Mouse (Mus musculus) lung, adult 10 weeks (tissue): ENCODE data around the gene Gm10153. TPM values are rescaled to one million over a fixed set of nuclear protein-coding genes. Genes with fewer than 3 reads are reported as not detected.

Experiments used
- polyA plus RNA-seq: library from polyadenylated mRNA; stranded (reverse); fragments of 350-450 nt; fragmentation: Illumina TruSeq; extraction: RNeasy Lipid Tissue Mini Kit (QIAGEN cat#74804); gene quantifications from one replicate; pipeline ENCODE4 v1.2.3, GENCODE M21; 2014; ENCODE audit warnings: low read depth, low replicate concordance; ENCODE audit not compliant: insufficient read depth

Gm10153 gene
- not detected for polyA plus RNA-seq

DNA sequence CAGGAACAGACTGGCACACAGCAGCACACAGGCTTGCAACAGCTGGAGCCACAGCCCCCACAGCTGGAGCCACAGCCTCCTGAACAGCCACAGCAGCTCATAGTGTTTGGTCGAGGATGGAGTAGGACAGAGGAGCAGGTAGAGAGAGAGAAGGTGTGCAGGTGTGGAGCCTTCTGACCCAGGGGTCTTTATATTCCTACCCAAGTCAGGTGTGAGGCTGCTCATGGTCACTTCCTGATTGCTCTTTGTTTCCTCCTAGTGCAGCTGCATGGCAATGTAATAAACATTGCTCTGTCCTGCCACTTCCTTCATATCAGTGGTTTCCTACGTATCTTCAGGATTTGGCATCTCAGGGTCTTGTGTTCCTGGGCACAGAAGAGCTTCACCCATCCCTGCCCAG lies at the start of gene Gm10153:
Gene Gm10153, minus strand, starts transcription at position 101 of the 400 bp plus-strand sequence.

DNA sequence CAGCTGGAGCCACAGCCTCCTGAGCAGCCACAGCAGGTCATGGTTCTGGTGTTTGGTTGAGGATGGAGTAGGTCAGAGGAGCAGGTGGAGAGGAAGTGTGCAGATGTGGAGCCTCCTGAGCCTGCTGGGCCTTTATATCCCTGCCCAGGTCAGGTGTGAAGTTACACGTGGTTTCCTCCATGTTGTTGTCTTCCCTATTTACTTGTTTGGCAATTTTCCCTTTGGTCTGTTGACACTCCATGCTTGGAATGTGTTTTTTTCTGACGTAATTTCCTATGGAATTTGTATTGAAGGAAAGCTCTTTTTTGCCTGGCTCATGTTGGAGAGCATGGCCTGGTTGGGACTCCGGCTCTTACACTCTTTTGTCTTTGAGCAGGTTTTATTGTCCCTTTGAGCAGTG lies 39.7 kb upstream of the Gm10153 start, which contains the start of gene Krtap5-5:
Gene Krtap5-5, minus strand, starts transcription at position 101 of the 400 bp plus-strand sequence.

DNA sequence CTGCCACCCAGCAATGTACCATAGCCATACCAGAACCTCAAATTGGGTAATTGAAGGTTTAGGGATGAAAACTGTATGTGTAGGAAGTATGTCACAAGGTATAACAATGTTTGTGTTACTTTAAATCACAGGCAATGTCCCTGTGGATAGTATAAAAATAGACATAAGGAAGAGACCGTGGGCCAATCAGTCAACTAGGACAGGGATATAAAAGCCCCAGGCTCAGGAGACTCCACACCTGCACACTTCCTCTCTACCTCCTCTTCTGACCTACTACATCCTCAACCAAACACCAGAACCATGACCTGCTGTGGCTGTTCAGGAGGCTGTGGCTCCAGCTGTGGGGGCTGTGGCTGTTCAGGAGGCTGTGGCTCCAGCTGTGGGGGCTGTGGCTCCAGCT lies 21.4 kb upstream of the Gm10153 start, which contains the start of gene Gm7579:
Gene Gm7579, plus strand, starts transcription at position 301 of the 400 bp plus-strand sequence.

DNA sequence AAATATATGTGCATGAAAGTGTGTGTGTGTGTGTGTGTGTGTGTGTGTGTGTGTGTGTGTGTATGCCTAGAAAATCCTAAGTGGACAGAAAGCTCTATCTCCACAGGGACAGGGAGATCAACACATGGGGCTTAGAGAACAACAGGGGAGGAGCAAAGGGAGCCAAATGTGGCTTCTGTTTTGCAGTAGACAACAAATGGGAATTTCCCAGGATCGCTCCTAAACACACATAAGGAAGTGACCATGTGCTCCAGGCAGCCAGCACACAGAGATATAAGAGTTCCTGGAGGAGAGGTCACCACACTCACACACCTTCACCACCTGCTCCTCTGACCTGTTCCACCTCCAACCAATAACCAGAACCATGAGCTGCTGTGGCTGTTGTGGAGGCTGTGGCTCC lies 10.9 kb upstream of the Gm10153 start, which contains the start of gene Krtap5-3:
Gene Krtap5-3, plus strand, starts transcription at position 301 of the 400 bp plus-strand sequence.

DNA sequence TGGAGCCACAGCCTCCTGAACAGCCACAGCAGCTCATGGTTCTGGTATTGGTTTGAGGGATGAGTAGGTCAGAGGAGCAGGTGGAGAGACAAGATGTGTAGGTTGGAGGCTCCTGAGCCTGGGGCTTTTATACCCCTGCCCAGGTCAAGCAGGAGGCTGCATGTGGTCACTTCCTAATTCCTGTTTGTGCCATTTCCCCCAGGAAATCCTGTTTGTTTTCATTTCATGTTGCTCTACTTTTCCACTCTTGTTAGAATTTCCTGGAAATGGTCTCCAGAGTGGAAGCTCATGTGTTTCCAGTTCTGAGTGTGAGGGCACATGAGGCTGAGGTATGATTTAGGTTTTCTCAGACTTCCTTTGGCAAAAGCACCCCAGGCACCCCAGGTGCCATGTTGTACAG lies 14.3 kb downstream of the Gm10153 start, which contains the start of gene Krtap5-2:
Gene Krtap5-2, minus strand, starts transcription at position 101 of the 400 bp plus-strand sequence.

DNA sequence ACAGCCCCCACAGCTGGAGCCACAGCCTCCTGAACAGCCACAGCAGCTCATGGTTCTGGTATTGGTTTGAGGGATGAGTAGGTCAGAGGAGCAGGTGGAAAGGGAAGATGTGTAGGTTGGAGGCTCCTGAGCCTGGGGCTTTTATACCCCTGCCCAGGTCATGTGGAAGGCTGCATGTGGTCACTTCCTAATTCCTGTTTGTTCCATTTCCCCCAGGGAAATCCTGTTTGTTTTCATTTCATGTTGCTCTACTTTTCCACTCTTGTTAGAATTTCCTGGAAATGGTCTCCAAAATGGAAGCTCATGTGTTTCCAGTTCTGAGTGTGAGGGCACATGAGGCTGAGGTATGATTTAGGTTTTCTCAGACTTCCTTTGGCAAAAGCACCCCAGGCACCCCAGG lies 24.6 kb downstream of the Gm10153 start, which contains the start of gene Gm4553:
Gene Gm4553, minus strand, starts transcription at position 101 of the 400 bp plus-strand sequence.

DNA sequence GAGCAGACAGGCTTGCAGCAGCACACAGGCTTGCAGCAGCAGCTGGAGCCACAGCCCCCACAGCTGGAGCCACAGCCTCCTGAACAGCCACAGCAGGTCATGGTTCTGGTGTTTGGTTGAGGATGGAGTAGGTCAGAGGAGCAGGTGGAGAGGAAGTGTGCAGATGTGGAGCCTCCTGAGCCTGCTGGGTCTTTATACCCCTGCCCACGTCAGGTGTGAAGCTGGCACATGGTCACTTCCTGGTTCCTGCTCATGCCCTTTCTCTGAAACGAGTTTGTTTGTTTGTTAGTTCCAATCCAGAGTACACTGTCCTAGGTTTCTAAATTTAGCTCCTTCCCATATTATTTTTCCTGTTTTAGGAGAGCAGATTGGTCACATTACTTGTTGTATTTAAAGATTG lies 33.2 kb downstream of the Gm10153 start, which contains the start of gene Gm29735:
Gene Gm29735, minus strand, starts transcription at position 101 of the 400 bp plus-strand sequence.

DNA sequence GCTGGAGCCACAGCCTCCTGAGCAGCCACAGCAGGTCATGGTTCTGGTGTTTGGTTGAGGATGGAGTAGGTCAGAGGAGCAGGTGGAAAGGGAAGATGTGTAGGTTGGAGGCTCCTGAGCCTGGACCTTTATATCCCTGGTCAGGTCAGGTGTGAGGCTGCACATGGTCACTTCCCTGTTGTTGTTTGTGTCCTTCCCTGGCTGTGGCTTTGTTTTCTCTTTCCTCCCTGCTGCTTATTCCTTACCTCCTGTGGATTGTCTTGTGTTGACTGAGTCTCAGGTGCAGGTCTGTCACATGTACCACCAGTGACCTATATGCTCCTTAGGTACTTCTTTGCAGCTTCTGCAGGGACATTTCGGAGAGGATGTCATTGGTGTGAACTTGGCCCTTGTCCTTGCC lies 45.7 kb downstream of the Gm10153 start, which contains the start of gene Gm45337:
Gene Gm45337, minus strand, starts transcription at position 101 of the 400 bp plus-strand sequence.

Other genes with a start within 250 kb of the Gm10153 start
- not detected for gene Brsk2, start 240.6 kb downstream of the Gm10153 start, polyA plus RNA-seq
- gene Mob2, start 129.3 kb downstream of the Gm10153 start, polyA plus RNA-seq = 60.9 TPM
- gene Dusp8, start 94.5 kb downstream of the Gm10153 start, polyA plus RNA-seq = 10.8 TPM
- gene Gm45618, start 69.7 kb downstream of the Gm10153 start, polyA plus RNA-seq = not detected
- gene Gm39115, start 54.4 kb downstream of the Gm10153 start, polyA plus RNA-seq = not detected
- gene Gm45337, start 45.8 kb downstream of the Gm10153 start, polyA plus RNA-seq = not detected
- not detected for gene Gm29735, start 33.3 kb downstream of the Gm10153 start, polyA plus RNA-seq
- gene Gm4553, start 24.6 kb downstream of the Gm10153 start, polyA plus RNA-seq = not detected
- gene Krtap5-2, start 14.4 kb downstream of the Gm10153 start, polyA plus RNA-seq = not detected
- not detected for gene Krtap5-3, start 11.0 kb upstream of the Gm10153 start, polyA plus RNA-seq
- not detected for gene Gm7579, start 21.5 kb upstream of the Gm10153 start, polyA plus RNA-seq
- gene Krtap5-5, start 39.6 kb upstream of the Gm10153 start, polyA plus RNA-seq = not detected
- gene Gm40460, start 50.7 kb upstream of the Gm10153 start, polyA plus RNA-seq = not detected
- gene Gm2431, start 68.0 kb upstream of the Gm10153 start, polyA plus RNA-seq = not detected
- not detected for gene Gm4559, start 84.0 kb upstream of the Gm10153 start, polyA plus RNA-seq
- gene Krtap5-1, start 106.7 kb upstream of the Gm10153 start, polyA plus RNA-seq = not detected
- gene Krtap5-4, start 113.2 kb upstream of the Gm10153 start, polyA plus RNA-seq = not detected
- 17.5 TPM for gene Ifitm10, start 183.4 kb upstream of the Gm10153 start, polyA plus RNA-seq
- gene Gm49369, start 192.3 kb upstream of the Gm10153 start, polyA plus RNA-seq = not detected
- 568 TPM for gene Ctsd, start 197.6 kb upstream of the Gm10153 start, polyA plus RNA-seq
- gene Syt8, start 244.5 kb upstream of the Gm10153 start, polyA plus RNA-seq = not detected